Mouse (Mus musculus) midbrain, embryonic 16.5 days (tissue): Measurements from ENCODE around the gene Trcg1. TPM values are rescaled to one million over a fixed set of nuclear protein-coding genes. Genes with fewer than 3 reads are reported as not detected.

ENCODE experiments used
- ATAC-seq: fragments of 200-750 bp; cut with Nextera tagmentation; 2 replicates; pipeline ENCODE4 v1.8.0; 2017; ENCODE audit warnings: moderate TSS enrichment
- H3K27ac ChIP-seq: fragments of 300-500 bp; sonication (generic); 2 replicates; pipeline ENCODE4 v1.5.1; 2014; ENCODE audit warnings: mild to moderate bottlenecking, low read length, mixed read lengths
- H3K27me3 ChIP-seq: fragments of 300-500 bp; sonication (generic); 2 replicates; pipeline ENCODE4 v1.6.1; 2014; ENCODE audit warnings: low read depth, low read length, mixed read lengths; ENCODE audit not compliant: control insufficient read depth, insufficient read depth
- H3K36me3 ChIP-seq: fragments of 300-500 bp; sonication (generic); 2 replicates; pipeline ENCODE4 v1.6.1; 2014; ENCODE audit warnings: mild to moderate bottlenecking, low read length, moderate library complexity, mixed read lengths; ENCODE audit not compliant: control insufficient read depth, insufficient read depth
- H3K4me1 ChIP-seq: fragments of 300-500 bp; sonication (generic); 2 replicates; pipeline ENCODE4 v1.6.1; 2014; ENCODE audit warnings: mild to moderate bottlenecking, low read length, mixed read lengths; ENCODE audit not compliant: control insufficient read depth, insufficient read depth
- H3K4me2 ChIP-seq: fragments of 300-500 bp; sonication (generic); 2 replicates; pipeline ENCODE4 v1.6.1; 2014; ENCODE audit warnings: mild to moderate bottlenecking, low read length, mixed read lengths
- H3K4me3 ChIP-seq: fragments of 300-500 bp; sonication (generic); 2 replicates; pipeline ENCODE4 v1.5.1; 2014; ENCODE audit warnings: low read depth, mild to moderate bottlenecking, low read length, moderate library complexity, mixed read lengths
- H3K9ac ChIP-seq: fragments of 300-500 bp; sonication (generic); 2 replicates; pipeline ENCODE4 v1.6.1; 2014; ENCODE audit warnings: low read depth, low read length, mixed read lengths
- H3K9me3 ChIP-seq: fragments of 300-500 bp; sonication (generic); replicated peaks from 2 replicates; pipeline ENCODE4 v1.6.1; 2014; ENCODE audit warnings: mild to moderate bottlenecking, low read length, mixed read lengths; ENCODE audit not compliant: control insufficient read depth, poor library complexity, severe bottlenecking
- WGBS: fragments of 180-500 bp; shearing (Covaris S2); extraction: QIAGEN DNeasy Blood & Tissue Kit; methylation state at CpG from one replicate; pipeline ENCODE4 v1.1.7; 2014; 5-methylcytosine and 5-hydroxymethylcytosine counted together
- polyA plus RNA-seq: library from polyadenylated mRNA; unstranded; fragments of >200 nt; fragmentation: Nextera tagmentation; extraction: Ambion mirVana; gene quantifications from 2 replicates; pipeline ENCODE4 v1.2.1, GENCODE M21; 2015

Gene Trcg1
- polyA plus RNA-seq, 1 experiment from 2014 or later = not detected

DNA sequence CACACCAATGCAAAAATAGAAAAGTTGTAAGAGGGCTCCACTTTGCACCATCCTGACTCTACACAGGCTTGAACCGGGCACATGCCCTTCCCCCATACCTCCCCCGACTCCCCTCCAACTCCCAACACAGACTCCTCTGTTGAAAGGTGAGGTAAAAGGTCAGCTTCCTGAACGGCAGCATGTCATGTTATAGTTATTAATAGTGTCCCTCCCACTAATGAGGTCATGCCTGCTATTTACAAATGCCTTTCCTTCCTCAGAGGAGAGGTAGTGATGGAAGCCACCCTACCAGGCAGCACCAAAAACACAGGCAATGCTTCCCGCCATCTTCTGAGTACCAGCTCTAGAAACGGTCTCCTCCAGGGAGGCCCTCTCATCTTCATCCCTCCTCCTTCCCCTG is 28.8 kb downstream of the Trcg1 start:
- H3K9me3 ChIP-seq = no peaks in the 10 kb centered on the region
- H3K27me3 ChIP-seq = no peaks in the 10 kb centered on the region; the same call in 1 of the 2 replicates
- no peaks in the 10 kb centered on the region for H3K36me3 ChIP-seq
- no peak overlapping the region for H3K9ac ChIP-seq
- peaks cover 14% of the 10 kb centered on the region; the same call in 1 of the 2 replicates for H3K4me1 ChIP-seq
- H3K4me3 ChIP-seq = no peak overlapping the region
- H3K4me2 ChIP-seq = no peak overlapping the region
- ATAC-seq = no peak
- no peak overlapping the region for H3K27ac ChIP-seq
- WGBS = 72% methylated on average over 5 of the region's 5 CpGs

DNA sequence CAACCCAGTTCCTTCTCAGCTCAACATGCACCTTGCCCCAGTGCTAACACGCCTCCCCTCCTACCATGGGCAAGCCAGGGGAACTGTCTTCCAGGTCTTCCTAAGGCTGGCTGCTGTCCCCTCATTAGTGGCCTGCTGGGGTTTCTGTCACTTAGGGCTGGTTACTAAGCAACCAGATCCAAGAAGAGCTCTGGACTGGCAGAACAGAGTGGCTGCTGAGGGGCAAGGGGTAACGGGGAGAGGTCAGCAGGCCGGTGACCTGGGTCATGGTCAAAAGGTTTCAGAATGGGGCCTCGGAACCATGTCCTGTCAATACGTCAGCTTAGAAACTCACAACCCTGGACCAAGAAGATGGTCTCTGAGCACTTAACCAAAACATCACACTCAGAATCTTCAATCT is 31.1 kb downstream of the Trcg1 start:
- Histone ChIP-seq H3K4me1 (peaks cover 6% of the 10 kb centered on the region; the same call in 1 of the 2 replicates), H3K9ac (no peak overlapping the region), H3K4me2 (no peak overlapping the region), H3K27ac (no peak overlapping the region), H3K27me3 (no peaks in the 10 kb centered on the region; the same call in 1 of the 2 replicates), H3K9me3 (no peaks in the 10 kb centered on the region), H3K36me3 (no peaks in the 10 kb centered on the region), H3K4me3 (no peak overlapping the region)
- no peak for ATAC-seq
- 19% methylated on average over 5 of the region's 5 CpGs for WGBS

GRCm38 (mm10) chr9:57268078-57268477 is 31.7 kb downstream of the Trcg1 start:
- no peaks in the 10 kb centered on the region for H3K9me3 ChIP-seq
- no peak for ATAC-seq
- H3K4me2 ChIP-seq = no peak overlapping the region
- H3K4me1 ChIP-seq = peaks cover 6% of the 10 kb centered on the region; the same call in 1 of the 2 replicates
- no peaks in the 10 kb centered on the region; the same call in 1 of the 2 replicates for H3K27me3 ChIP-seq
- H3K9ac ChIP-seq = no peak overlapping the region
- WGBS = 26% methylated on average over 10 of the region's 10 CpGs
- no peaks in the 10 kb centered on the region for H3K36me3 ChIP-seq
- H3K4me3 ChIP-seq = no peak overlapping the region
- no peak overlapping the region for H3K27ac ChIP-seq

- Histone ChIP-seq H3K4me3 (no peak overlapping the region), H3K27me3 (no peaks in the 10 kb centered on the region), H3K4me1 (peaks cover 6% of the 10 kb centered on the region; the same call in 1 of the 2 replicates), H3K27ac (no peak overlapping the region), H3K9me3 (no peaks in the 10 kb centered on the region), H3K9ac (no peak overlapping the region), H3K4me2 (no peak overlapping the region), H3K36me3 (no peaks in the 10 kb centered on the region)
- 9% methylated on average over 3 of the region's 3 CpGs for WGBS
- no peak for ATAC-seq
Measured at GRCm38 (mm10) chr9:57268575-57268974, 32.2 kb downstream of the Trcg1 start.

DNA sequence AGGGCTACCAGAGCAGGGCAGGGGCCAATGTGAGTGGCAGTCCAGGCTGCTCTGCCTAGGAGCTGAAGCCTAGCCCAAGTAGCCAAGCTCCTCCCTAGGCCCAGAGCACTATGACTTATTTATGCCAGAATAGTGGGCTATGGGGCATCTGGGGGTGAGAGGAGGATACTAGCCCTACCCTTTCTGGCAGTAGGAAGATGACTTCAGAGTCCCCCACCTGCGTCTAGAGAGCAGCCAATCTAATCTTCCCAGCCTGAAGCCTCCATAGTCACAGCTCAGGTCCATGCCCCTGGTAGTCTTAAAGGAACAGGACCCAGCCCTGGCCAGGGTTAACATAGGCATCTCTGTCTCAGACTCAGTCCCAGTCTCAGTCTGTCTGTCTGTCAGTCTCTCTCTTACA is 33.0 kb downstream of the Trcg1 start:
- no peak overlapping the region; the same call in 1 of the 2 replicates for H3K27ac ChIP-seq

DNA sequence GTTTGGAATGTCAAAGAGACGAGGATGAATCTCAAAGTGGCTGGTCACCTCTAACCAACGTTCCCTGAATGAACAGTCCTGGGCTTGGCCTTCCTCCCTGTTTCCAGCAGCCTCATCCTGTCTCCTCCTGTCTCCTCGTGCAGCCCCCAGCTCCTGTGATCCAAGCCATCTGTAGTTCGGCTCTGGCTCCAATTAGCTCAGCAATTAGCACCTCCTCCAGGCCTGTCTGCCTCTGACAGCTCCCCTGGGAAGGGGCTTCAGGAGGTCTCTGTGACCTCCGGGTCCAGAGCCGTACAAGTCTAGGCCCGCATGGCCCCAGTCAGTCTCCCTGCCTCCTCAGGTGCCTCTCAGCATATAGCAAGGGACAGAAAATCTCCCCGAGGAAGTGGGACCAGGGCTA is 34.0 kb downstream of the Trcg1 start:
- no peak for ATAC-seq
- no peak overlapping the region for H3K27ac ChIP-seq
- H3K36me3 ChIP-seq = no peaks in the 10 kb centered on the region
- 28% methylated on average over 8 of the region's 8 CpGs for WGBS
- peaks cover 6% of the 10 kb centered on the region; the same call in 1 of the 2 replicates for H3K4me1 ChIP-seq
- H3K9ac ChIP-seq = no peak overlapping the region
- no peaks in the 10 kb centered on the region for H3K27me3 ChIP-seq
- no peak overlapping the region for H3K4me2 ChIP-seq
- H3K9me3 ChIP-seq = no peaks in the 10 kb centered on the region
- no peak overlapping the region for H3K4me3 ChIP-seq

More for the DNA sequence above, 33.0 kb downstream of the Trcg1 start:
- no peaks in the 10 kb centered on the region for H3K27me3 ChIP-seq
- H3K4me3 ChIP-seq = no peak overlapping the region
- H3K9ac ChIP-seq = no peak overlapping the region
- H3K4me1 ChIP-seq = peaks cover 6% of the 10 kb centered on the region; the same call in 1 of the 2 replicates
- 19% methylated on average over 1 of the region's 1 CpGs for WGBS
- ATAC-seq = no peak
- no peaks in the 10 kb centered on the region for H3K36me3 ChIP-seq
- no peaks in the 10 kb centered on the region for H3K9me3 ChIP-seq
- no peak overlapping the region for H3K4me2 ChIP-seq

DNA sequence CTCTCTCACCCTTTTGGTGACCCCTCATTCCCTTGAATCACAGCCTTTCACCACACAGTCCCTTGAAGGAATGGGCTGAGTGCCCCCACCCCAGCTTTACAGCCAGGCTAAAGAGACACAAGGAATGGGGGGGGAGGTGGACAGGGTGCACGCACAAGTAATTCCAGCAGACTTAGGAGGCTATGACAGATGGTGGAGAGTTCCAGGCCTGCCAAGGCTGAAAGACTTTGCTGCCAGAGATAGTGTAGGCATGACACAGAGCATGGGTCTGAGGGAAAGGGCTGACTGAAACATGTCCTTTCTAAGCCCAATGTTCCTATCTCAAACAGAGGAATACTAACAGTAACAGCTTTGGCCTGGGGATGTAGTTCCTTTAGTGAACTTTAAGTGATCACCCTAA is 34.7 kb downstream of the Trcg1 start:
- Histone ChIP-seq H3K27me3 (no peaks in the 10 kb centered on the region), H3K4me3 (no peak overlapping the region), H3K4me2 (no peak overlapping the region), H3K27ac (no peak overlapping the region), H3K4me1 (peaks cover 6% of the 10 kb centered on the region; the same call in 1 of the 2 replicates), H3K36me3 (no peaks in the 10 kb centered on the region), H3K9ac (no peak overlapping the region), H3K9me3 (no peaks in the 10 kb centered on the region)
- whole genome bisulfite sequencing = 85% methylated on average over 1 of the region's 1 CpGs
- no peak for ATAC-seq

- no peak for ATAC-seq
- Histone ChIP-seq H3K27ac (no peak overlapping the region), H3K4me2 (no peak overlapping the region), H3K9ac (no peak overlapping the region), H3K27me3 (no peaks in the 10 kb centered on the region), H3K4me1 (peaks cover 6% of the 10 kb centered on the region; the same call in 1 of the 2 replicates), H3K9me3 (no peaks in the 10 kb centered on the region), H3K4me3 (no peak overlapping the region), H3K36me3 (no peaks in the 10 kb centered on the region)
- WGBS = 44% methylated on average over 9 of the region's 9 CpGs
Measured at GRCm38 (mm10) chr9:57271837-57272562, 35.6 kb downstream of the Trcg1 start.
